Mouse (Mus musculus): ENCODE measurements around the gene Pgm5.
A peak's percentile ranks its signal among the peaks of the same experiment; 100 is the strongest.

Gene Pgm5

DNA sequence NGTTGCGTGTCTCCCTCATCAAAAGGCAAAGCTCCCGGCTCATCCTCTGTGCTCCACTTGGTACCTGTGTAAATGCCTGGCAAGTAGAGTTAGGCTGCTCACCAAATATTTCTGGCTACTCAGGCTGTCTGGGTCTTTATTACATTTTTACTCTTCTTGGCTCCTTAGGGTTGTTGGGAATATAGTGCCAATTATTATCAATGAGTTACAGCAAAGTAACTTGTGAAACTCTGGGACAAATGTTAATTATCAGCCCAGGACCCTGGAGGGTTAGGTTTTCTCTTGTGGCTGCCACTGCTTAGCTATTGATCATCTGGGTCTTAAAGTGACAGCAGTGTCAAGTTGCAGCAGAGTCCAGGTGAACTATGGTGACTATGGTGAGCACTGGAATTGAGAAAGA is 199.3 kb downstream of the Pgm5 start:
- DNase-seq (ENCODE audit: low read depth, low spot score): no peak

DNA sequence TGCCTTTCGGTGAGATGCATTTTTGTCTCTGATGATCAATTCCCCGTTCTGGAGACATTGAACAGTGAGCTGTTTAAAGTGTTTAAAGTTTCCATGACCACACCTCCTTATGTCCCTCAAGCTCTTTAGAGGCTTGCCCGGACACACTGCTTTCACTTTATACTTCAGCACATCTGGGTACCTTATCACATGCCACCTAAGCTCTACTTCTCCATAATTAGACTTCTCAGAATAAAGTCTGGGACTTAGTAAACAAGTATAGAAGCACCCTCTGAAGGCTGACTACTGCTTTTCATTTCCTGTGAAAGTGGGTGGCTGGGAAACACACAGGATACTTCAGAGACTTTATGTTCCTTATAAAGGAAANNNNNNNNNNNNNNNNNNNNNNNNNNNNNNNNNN is 204.7 kb downstream of the Pgm5 start:
- DNase-seq (ENCODE audit: low read depth, low spot score): no peak

DNA sequence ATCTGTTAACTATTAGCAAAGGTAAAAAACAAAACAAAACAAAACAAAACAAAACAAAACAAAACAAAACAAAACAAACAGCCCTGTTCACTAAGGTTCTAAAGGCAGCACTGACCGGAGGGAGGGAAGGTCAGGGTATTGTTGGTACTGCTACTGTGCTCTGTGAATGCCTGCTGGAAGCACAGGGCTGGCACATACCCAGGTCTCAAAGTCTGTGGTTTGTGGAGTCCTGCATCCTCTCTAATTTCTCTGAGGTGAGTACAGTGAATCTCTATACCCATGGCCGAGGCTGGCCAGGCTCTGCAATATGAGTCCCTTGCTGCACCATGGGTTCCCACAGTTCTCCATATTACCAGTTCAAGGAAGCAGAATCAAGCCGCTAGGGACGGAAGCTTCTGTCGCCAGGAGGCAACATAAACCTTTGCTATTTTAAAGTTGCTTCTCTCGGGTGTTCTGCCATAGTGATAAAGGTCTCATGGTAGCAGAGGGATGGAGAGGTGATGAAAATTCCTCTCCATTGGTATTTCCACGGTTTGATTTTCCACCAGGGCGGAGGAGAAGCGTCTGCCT is 208.3 kb downstream of the Pgm5 start:
- no peak for DNase-seq (ENCODE audit: low read depth, low spot score)

DNA sequence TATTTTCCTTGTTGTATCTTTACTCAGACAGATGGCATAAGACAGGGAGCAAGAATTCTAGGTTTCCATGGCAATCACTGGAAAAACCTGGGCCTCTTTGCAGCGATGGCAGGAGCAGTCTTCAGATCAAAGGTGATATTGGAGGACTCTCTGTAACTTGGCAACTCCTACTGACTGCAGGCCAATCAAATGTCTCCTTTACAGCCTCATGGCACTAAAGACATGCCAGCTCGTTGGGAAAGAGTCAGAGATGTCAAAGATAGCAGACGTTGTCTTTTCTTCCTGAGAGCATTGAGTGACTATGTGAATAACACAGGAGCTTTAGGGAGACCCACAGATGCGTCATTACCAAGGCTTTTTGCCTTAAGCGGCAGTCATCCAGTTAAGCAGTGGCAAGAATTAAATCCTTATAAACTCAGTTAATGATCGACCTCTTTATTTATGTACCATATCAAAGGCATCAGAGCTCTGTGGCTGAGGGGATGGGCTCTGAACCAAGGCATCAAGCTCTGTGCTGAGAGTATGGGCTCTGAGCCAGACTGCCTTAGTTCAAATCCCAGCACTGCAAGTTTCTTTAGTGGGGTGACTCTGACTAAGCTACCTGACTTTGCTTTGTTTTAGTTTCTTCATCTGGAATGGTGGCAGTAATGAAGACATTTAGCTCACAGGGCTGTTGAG is 209.2 kb downstream of the Pgm5 start:
- no peak for DNase-seq (ENCODE audit: low read depth, low spot score)

DNA sequence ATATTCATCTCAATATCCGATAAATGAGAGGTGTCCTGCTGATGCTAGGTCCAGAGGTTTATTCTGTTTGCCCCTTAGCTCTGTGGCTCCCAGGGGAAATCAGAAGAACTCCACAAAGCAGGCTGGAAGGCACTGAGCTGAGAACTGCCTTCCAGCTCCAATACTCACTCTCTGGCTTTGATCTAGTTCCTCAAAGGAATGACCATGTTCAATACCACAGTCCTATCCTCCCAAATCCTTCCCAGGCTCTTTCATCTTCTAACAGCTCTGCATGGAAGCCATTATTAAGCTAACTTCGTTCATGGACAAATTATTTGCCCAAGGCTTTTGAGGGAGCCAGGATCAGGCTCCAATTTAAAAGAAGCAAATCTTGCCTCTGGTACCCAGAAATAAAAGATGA is 210.1 kb downstream of the Pgm5 start:
- DNase-seq (ENCODE audit: low read depth, low spot score): no peak

DNA sequence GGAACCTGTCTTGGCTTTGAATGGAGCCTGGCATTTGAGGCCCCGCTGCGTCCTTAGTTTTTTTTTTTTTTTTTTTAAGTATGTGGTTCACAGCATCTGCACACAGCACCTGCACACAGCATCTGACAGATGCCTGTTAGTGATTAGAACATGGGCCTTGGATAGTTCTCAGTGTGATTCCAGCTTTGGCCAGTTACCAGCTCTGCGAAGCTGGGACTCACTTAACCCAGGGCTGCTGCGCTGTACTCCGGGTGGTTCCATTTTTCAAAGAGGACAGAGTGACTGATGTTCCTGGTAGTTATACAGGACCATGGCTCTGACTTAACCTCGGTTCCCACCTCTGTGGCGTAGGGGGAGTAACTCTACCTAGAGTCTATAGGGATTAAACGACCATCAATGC is 211.2 kb downstream of the Pgm5 start:
- no peak for DNase-seq (ENCODE audit: low read depth, low spot score)

DNA sequence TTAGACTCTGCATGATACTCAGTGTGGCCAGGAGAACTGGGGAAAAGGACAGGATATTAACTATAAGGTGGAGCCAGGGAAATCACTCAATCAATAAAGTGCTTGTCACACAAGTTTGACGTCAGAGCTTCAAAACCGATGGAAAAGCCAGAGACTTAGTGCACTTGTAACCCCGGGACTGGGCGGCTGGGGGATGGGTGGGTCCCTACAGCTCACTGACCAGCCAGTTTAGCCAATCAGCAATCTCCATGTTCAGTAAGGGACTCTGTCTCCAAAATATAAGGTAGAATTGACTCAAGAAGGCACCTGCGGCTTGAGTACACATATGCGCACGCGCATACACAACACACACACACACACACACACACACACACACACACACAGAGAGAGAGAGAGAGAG is 213.6 kb downstream of the Pgm5 start:
- no peak for DNase-seq (ENCODE audit: low read depth, low spot score)

DNA sequence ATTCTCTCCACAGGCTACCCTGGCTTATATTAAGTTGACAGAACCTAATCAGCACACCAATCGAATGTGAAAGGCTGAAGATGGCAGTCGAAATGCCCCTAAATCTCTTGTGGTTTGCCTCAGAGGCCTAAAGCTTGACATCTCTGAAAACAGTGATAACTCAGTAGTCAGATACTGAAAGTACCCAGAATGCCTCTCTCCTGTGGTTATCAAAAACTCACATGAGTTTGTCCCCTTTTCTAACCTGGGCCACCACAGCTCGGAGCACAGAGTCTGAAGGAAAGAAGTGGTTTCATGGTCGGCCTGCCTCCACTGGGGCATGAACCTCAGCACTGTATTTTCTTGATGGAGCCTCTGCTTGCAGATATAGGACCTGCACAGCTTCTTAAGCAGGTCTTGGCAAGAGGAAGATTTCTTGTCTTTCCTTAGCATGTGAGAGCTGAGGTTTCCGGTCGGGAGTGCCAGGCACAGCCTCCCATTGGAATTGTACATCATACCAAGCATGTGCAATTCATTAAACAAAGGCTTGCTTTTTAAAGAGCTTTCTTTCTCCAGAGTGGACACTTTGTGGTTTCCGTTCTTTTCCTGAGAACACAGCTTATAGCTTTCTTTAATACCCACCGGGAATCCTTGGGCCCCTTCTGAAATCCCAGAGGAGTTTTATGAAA is 215.4 kb downstream of the Pgm5 start:
- DNase-seq (ENCODE audit: low read depth, low spot score): no peak

DNA sequence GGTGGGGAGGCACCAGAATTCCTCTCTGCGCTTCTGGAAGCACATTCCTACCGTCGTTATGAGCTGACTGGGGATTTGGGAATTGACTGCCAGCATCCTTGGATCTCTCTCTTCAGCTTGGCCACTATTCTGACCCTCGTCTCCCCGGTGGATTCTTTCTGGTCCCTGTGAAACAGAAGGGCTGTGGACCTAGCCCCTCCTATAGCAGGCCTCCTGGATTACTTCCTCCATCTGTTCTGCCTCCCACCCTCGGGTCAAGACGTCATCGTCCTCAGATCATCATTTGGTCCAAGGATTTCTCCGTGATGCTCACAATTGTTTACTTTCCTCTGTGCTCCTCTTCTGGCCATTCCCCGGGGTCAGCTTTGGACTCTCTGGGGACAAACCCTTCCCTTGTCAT is 216.7 kb downstream of the Pgm5 start:
- no peak for DNase-seq (ENCODE audit: low read depth, low spot score)

DNA sequence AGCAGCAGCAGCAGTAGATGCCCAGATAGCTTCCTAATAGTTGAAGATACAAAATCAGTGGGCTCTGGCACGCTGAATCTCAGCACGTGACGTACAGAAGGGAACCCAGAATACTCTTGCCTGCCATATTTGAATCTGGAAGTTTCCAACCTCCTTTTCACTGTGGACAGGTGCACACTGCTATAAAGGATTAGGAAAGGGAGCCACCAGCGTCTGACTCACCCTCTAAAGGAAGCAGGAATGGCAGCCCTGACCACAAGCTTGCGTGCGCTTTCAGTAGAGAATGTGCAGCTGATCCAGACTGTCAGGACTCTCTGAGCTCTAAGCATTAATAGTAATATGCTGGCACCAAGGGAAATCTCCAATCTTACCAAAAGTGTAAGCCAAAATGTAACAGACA is 220.7 kb downstream of the Pgm5 start:
- DNase-seq (ENCODE audit: low read depth, low spot score): no peak

DNA sequence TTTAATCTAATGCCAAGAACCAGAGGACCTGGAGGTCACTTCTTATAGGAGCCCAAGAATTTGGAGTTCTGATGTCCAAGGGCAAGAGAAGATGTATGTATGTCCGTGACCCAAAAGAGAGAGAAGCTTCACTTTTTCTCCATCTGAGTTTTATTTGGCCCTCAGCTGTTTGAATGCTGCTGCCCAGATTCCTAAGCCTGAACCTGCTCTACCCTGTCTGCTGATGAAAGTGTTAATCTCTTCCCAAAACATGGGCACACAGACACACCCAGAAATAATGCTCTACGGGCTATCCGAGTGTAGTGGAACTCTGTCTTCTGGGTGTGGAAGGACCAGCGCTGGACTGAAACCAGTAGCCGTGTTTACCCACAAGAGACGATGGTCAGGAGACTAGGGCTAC is 223.7 kb downstream of the Pgm5 start:
- DNase-seq (ENCODE audit: low read depth, low spot score): no peak

DNA sequence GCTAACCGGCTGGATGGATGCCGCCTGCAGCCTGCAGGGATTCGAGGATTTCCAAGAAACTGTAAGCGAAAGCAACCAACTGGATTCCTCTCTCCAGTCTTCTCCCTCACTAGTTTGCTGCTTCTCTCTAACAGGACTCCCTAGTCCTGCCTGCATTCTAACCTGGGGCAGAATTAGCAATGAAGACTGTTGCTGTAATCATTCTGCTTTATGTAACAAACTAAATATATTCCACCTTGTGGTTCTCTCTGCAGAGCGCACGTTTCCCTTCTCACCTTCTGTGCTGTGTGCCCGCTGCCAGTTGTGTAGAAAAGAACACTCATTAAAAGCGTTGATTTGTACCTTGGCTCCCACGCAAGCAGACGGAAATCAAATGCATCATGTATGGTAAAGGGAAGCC is 225.0 kb downstream of the Pgm5 start:
- DNase-seq (ENCODE audit: low read depth, low spot score): no peak

DNA sequence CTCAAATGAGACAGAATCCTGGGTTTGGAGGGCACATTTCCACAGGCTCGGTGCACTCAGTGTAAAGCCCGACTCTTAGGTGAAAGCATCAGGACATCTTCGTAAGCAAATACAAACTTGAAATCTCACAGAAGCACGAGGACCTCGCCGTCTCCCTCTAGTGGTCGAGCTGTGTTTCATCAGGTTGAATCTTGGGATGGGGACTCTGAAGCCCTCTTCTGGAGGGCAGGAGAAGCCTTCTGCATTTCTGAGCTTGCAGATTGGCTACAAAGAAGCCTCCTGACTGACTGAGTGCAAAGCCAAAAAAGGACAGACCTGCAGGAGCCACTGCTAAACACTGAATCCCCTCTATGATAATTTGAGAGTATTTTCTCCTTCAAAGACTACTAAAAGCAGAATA is 227.1 kb downstream of the Pgm5 start:
- peak; percentile 54 for DNase-seq (ENCODE audit: low read depth, low spot score)

Data from WW6 (cell line).